Mouse (Mus musculus) CH12F3 (cell line): ENCODE results near the gene Ndufa12.

Experiments
- in situ Hi-C: fragments of 300-500 bp; cut with MboI; formaldehyde crosslinking; loops from 2 replicates; pipeline ENCODE4 v1.14.3; 2020; ENCODE audit warnings: low sequenced_read_pairs

Ndufa12 gene

DNA sequence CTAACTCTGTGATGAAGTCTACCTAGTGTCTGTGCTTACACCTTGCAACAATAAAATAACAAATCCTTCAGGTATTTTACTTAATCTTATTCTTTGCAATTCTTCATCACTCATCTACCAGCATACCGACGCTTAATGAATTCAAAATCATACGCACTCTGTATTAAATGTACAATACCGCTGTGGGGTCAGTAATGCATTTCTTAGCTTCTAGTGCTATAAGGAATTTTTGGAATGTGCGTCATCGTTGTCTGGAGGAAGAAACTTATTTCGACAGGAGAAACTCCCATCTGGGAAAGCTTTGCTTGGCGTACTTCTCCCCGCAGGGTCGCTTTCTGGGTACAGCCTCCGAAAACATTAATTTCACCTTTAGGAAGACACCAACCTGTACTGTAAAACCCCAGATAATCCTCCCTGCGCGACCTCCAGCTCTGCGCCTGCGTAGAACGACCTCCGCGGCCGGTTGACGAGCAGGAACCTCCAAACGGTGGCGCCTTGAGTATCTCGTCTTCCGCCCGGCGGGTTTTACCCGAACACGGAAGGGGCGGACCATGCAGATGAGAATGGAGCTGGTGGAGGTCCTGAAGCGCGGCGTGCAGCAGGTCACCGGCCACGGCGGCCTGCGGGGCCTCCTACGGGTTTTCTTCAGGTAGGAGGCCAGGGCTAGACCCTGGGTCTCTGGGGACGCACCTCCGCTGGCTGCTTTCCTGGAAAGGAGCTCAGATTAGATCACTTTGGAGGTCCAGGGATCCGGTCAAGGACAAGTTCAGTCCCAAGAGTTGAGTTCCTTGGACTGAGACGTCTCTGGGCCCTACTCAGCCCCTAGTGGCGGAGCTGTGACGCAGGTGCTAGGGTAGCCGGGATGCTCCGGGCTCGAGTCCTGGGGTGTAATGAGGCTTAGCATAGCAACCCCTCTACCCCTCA lies at the start of gene Ndufa12:
TSS of gene Ndufa12 (plus strand) at position 239 of the 924 bp plus-strand sequence.
- in situ Hi-C loops = no loop called here

DNA sequence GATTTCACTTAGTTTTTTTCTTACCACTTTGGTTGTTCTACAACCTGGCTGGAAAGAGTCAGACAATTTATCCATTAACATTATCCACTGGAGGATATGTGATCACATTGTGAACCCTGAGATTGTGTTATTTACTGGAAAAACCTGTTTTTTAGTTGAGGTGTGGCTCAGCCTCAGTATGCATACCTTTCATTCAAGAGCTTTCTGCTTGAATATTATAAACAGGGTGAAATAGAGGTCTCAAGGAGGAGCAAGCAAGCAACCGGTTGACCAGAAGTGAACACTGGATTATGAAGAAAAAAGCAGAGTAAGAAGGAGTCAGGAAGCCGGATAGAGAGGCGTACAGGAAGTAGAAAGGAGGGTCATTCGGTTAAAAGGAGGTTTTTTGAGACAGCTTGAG lies 47.0 kb upstream of the Ndufa12 start:
- in situ Hi-C loops = no loop called here

DNA sequence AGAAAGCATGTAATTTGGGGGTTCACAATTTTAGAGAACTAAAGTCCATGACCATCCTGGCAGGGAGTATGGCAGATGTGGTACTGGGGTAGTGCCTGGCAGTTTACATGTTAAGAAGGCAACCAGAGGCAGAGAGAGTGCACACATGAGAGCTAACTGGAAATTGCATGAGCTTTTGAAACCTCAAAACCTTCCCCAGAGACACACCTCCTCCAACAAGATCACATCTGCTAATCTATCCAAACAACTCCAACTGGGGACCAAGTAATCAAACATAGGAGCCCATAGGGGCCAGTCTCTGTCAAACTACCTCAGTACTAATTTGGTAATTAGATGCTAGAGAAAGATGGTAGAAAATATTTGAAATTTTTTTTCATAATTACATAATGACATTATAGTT lies 44.7 kb upstream of the Ndufa12 start:
- in situ Hi-C loops = no loop called here

DNA sequence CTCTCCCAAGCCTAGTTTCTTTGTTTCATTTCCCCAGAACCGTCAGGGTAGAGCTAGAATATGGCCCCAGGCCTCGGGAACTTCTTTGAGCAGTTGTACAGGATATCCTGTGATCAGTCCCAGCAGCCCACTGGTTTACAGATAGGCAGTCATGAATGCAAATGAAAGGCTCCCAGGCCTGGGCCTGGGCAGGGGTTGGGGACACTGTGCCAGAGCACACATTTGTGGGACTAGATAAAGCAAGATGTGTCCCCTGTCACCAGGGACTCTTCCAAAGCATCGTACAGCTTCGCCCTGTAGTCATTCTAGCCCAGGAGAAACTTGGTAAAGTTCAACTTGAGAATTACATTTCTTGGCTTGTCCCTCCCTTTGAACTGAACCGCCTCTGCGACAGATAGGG lies 39.6 kb upstream of the Ndufa12 start:
- in situ Hi-C loops = no loop called here

DNA sequence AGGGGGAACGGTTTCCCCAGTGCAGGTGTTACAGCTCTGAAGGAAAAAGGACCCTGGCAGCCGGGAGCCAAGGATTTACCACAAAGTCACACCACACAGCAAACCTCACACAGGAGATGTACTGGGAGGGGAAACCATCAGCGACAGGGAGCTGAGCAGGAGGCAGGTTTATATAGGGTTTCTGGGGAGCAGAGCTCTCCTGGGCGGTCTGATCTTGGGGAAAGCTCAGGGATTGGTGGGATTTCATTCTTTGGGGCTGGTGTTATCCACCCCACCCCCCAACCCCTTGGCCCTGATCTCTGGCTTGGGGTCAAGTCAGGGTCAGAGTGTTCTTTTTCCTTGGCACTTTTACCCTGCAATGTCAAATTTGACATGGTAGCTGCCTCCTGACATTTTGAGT lies 39.1 kb upstream of the Ndufa12 start:
- in situ Hi-C loops = no loop called here

DNA sequence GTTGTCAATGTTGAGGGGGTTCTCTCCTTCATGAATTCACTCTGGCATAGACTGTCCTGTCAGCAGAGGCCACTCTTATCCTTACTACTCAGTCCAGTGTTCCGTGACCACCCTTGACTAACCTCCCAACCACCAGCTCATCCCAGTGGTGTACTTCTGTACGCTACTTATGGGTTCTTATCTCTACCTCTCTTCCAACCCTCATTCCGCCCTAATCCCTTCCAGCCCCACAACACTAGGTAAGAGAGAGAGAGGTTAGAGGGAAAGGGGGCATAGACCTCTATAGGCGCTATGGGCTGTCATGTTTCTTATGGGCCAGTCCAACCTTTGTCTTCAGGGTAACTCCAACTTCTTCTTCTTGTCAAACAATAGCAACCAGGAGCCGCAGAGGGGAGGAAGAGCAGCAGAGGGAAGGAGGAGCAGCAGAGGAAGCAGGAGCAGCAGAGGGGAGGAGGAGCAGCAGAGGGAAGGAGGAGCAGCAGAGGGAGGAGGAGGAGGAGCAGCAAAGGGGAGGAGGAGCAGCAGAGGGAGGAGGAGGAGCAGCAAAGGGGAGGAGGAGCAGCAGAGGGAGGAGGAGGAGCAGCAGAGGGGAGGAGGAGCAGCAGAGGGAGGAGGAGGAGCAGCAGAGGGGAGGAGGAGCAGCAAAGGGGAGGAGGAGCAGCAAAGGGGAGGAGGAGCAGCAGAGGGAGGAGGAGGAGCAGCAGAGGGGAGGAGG lies 37.3 kb upstream of the Ndufa12 start:
- in situ Hi-C loops = no loop called here

DNA sequence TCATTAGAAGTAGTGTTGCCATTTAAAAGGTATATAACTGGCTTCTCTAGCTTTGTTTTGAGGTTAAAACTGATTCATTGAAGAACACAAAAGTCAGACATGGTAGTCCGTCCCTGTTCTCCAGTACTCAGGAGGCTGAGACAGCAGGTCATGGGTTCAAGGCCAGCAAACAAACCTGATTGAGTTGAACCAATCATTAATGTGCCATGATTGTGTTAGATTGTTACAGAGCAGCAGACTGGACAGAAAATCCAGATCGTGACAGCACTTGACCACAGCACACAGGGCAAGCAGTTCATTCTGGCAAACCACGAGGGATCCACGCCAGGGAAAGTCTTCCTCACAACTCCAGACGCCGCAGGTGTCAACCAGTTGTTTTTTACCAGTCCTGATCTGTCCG lies 36.5 kb upstream of the Ndufa12 start:
- in situ Hi-C loops = no loop called here

DNA sequence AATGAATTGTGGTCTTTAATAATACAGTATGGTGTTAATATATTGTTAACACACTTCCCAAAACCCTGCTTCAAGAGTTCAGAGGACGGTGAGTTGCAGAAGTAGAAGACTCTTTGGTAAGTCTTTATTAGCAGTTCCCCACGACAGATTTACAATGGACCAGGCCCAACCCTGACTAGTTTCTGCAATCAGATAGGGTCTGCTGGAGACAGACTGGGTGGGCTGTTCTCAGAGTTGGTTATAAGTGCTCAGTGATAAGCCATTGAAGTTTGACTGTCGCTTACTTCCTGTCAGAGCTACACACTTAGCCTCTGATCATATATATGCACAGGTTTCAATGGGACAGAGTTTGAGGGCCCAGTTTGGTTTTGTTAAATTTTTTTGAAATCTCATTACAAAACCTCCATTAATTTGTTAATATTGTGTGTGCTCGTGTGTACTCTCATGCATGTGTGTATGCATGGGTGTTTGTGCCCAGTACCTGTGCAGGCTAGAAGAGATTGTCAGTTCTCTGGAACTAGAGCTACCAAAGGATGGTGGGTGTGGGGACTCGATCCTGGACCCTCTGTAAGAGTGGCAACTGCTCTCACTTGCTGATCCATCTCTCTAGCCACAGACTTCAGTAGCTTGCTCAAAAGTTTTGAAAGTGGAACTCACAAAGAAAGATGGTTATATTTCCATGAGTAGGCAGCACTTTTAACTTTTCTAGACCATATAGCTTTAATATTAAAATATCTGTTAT lies 34.2 kb upstream of the Ndufa12 start:
- in situ Hi-C loops = no loop called here

DNA sequence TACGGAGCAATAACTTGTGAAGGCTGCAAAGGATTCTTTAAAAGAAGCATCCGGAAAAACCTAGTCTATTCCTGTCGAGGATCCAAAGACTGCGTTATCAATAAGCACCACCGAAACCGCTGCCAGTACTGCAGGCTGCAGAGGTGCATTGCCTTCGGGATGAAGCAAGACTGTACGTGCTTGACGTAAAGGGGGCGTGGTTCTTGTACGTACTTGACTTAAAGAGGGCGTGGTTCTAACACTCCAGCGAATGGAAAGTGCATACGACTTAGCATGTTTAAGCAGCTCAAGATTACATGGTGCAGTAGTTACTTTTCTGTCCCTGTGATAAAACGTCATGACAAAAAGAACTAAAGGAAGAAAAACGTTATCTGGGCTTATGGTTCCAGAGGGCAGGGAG lies 33.1 kb upstream of the Ndufa12 start:
- in situ Hi-C loops = no loop called here

DNA sequence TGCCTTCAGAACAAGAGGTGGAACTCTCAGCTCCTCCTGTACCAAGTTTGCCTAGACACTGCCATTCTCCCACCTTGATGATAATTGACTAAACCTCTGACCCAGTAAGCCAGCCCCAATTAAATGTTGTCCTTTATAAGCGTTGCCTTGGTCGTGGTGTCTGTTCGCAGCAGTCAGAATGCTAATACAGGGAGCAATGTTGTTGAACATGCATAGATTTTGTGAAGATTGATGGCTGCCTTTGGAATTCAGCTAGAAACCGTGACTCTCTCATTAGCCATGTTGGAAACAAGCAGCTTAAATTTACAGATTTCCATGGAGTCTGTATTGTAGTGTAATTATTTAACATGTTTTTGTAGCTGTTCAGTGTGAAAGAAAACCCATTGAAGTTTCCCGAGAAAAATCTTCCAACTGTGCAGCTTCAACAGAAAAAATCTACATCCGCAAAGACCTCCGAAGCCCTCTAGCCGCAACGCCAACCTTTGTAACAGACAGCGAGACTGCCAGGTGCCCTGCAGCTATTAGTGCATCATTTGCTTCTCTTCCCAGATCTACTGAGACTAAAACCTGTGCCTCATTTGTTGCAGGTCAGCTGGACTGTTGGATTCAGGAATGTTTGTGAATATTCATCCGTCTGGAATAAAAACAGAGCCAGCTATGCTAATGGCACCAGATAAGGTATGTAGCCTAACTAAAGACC lies 31.3 kb upstream of the Ndufa12 start:
- in situ Hi-C loops = no loop called here

DNA sequence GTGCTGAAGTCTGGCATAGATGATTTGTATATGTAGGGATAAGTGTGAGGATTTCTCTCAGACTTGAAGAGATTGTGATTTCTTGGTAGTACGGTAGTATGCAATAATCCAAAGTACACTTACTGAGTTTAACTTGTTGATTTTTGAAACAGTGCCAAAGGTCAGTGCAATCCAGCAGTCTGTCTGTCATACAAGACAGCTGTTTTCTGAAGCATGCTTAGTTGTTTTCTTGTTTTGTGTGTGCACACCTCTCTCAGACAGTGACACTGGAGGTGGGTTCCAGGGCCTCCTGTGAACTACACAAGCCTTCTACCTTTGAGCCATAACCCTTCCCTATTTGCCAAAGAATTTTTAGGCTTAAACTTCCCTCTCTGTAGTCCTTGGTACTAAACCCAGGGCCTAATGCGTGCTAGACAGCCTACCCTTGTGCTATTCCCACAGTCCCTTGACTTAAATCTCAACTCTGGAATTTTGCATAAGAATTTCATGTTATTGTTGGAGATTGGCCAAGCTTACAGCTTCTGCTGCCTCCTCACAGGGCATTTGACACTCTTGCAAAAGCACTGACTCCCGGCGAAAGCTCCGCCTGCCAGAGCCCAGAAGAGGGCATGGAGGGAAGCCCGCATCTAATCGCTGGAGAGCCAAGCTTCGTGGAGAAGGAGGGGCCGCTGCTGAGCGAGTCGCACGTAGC lies 26.9 kb upstream of the Ndufa12 start:
- in situ Hi-C loops = no loop called here

DNA sequence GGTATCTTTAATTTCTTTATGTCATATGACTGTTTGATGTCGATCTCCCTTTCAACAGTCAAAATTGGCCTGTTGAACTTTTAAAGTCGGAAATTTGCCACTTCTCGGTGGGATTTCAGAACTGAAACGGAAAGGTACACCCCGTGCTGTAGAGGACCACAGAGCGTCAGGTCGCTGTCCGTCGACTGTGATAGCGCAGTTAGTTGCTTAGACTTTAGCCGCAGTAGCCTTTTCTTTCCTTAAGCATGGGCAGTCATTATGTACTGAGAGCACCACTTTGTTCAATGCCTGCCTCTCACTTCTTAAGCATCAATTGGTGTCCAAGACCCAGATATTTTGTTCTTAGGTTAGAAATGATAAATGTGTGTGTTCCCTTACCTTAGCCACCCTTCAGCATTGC lies 26.4 kb upstream of the Ndufa12 start:
- in situ Hi-C loops = no loop called here

DNA sequence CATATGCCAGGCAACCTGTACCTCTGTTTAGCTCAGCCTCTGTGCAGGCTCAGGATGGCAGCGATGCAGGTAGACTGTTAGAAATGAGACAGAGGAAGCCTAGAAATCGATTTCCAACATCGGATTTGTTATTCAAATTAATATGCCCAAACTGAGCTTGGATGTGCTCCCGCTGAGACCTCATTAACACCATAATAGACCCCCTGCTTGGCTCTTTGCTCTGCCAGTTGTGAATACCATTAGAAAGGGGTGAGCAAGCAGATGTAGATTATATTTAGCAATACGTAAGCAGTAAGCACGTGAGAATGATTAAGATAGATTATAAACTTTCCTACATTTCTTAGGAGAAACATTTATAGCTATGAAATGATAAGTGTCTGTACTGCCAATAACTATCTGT lies 25.8 kb upstream of the Ndufa12 start:
- in situ Hi-C loops = no loop called here

DNA sequence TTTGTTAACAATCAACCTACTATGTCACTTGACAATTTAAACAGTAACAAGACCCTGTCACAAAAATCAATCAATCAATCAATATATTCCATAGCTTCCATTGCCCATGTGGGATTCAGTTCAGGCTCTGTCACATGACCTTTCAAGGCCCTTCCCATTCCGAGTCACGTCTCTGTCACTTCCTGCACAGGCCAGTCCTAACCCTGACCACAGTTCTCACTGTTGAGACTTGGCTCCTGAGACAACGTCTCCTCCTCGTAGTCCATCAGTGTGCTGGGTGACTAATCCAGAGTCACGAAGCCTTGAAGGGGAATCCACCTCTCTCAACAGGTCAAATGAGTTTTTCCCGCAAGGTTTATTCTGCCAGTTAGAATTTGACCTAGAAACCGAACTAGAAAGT lies 23.9 kb upstream of the Ndufa12 start:
- in situ Hi-C loops = no loop called here

DNA sequence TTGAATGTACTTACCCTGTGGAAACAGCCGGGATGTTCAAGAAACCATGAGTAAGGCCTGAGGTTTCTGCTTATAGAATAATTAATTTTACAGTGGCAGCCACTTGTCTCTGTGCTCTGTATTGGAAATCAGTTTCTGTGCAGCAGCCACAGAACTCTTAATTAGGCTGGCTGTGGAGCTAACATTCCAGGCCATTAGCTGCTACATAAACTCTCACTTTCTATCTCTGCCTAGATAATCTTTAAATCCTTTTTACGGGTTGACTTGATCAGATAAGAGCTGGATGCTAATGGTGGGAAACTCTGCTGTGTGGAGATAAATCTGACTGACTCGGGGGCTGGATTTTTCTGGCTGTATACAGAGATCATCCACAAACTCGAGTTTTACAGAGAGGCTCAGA lies 15.3 kb upstream of the Ndufa12 start:
- in situ Hi-C loops = no loop called here

DNA sequence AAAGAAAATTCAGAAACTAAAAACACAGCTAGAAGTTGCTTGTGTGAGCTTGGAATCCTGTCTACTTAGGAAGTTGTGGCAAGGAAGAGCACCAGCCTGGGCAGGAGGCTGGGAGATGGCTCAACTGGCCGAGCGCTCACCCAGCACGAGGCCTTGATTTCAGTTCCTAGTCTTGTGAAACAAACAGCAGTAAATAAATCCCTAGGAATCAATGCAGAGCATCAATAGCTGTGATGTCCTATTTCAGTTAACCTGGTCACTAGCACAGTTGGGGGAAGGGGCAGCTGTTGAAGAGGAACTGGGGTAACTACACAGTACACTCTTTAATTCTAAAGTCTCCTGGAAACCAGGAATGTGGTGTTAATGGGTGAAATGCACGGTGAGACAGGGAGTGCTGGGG lies 6.5 kb downstream of the Ndufa12 start:
- in situ Hi-C loops = loop anchor here (25.0 kb wide), 1 partner anchor 757 kb away; no protein-coding TSS in a partner anchor

DNA sequence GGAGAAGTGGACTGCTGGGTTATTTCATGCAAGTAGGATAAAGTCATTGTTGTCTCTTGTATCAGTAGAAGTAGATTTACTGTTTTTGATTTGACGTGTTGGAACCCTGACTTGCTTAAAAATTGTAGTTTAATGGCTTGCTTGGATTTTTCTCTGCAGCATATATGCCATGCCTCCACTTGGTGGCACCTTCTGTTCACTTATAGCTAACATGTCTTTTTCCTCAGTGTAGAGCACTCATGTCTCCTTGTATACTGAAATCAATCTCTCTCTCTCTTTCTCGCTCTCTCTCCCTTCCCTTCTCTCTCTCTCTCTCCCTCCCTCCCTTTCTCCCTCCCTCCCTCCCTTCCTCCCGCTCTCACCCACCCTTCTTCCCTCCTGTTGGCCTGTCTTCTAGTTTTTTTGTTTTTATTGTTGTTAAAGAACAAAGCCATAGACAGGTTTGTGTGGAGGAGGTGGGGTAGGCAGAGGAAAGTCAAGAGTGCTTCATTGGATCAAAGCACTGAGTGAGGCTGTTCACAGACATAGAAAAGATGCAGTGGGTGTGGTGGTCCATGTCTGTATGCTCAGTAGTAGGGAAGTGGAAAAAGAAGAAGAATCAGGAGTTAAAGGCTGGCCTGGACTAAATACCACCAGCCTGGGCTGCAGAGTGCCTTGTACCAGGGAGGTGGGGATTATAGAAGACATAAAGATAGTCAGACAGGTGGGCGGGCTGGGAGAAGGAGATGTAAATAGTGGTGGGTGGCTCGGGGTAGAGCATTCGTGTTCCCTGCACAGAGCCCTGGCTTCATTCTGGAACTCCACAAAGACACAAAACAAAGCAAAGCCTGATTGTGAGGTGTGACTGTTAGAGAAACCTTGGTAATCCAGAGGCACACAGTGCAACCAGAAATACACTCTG lies 12.4 kb downstream of the Ndufa12 start:
- in situ Hi-C loops = loop anchor here (25.0 kb wide), 1 partner anchor 751 kb away; no protein-coding TSS in a partner anchor

DNA sequence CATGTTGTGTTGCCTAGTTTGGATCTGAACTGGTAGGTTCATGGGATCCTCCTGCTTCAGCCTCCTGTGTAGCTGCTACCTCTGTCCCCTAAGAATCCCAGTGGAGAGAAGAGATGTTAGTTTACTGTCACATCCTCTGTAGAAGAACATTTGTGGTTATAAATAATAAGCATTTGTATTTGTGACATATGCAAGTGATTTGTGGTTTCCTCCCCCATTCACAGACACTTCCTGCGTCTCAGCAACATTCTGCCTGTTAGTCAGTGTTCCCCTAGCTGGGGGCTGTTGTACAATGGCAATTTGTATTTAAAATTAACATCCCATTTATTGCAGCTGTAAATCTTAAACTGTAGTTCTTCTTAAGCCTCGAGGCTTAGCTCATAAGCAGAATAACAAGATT lies 13.2 kb downstream of the Ndufa12 start:
- in situ Hi-C loops = loop anchor here (25.0 kb wide), 1 partner anchor 751 kb away; no protein-coding TSS in a partner anchor
